In genomic region chr10:61466873-61467272, GRCm38 (mm10) we compare ENCODE assay signal across 9 mouse cellular contexts. TPM values are rescaled to one million over a fixed set of nuclear protein-coding genes. Genes with fewer than 3 reads are reported as not detected.
DNase-seq lines count a peak whose midpoint lies in the region; ATAC-seq and TF ChIP-seq lines count a peak whose summit lies in the region.
"Had no signal": no experiment of that assay in that cellular context is flagged by ENCODE, and none has a peak within 500 bp of the region (broad histone marks: within the 10 kb centered on the region; RNA-seq: fewer than 3 reads in every experiment).

No protein-coding gene starts in this region.

- H3K36me3 ChIP-seq in liver, embryonic 16.5 days (ENCODE audit: control insufficient read depth, insufficient read depth): no peaks in the 10 kb centered on the region
- no peaks in the 10 kb centered on the region for H3K36me3 ChIP-seq in stomach, postnatal 0 days (ENCODE audit: control insufficient read depth, insufficient read depth, low read length)

- no peak overlapping the region for H3K9ac ChIP-seq in liver, embryonic 16.5 days (ENCODE audit: low read depth, low read length)
- H3K9ac ChIP-seq in stomach, postnatal 0 days (ENCODE audit: low read length): no peak overlapping the region

- H3K27ac ChIP-seq in cerebellum, adult 2 months (ENCODE audit: insufficient read depth, low read length): no peak overlapping the region
- H3K27ac ChIP-seq in embryonic fibroblast, embryonic 13.5 days (ENCODE audit: insufficient read depth, low read length): no peak overlapping the region
- H3K27ac ChIP-seq in liver, embryonic 16.5 days (ENCODE audit: low read length): no peak overlapping the region
- no peak overlapping the region for H3K27ac ChIP-seq in stomach, postnatal 0 days (replicated peaks)

- 18% methylated on average over 5 of the region's 5 CpGs for WGBS in cerebellum, adult 2 months
- WGBS in liver, embryonic 16.5 days (ENCODE audit: insufficient replicate concordance): 23% methylated on average over 5 of the region's 5 CpGs
- 34% methylated on average over 5 of the region's 5 CpGs for WGBS in stomach, postnatal 0 days

- no peaks in the 10 kb centered on the region for H3K4me1 ChIP-seq in cerebellum, adult 2 months (ENCODE audit: control insufficient read depth, insufficient read depth, low read length)
- H3K4me1 ChIP-seq in embryonic fibroblast, embryonic 13.5 days (ENCODE audit: control insufficient read depth, insufficient read depth, low read length): no peaks in the 10 kb centered on the region
- peaks cover 20% of the 10 kb centered on the region for H3K4me1 ChIP-seq in liver, embryonic 16.5 days (ENCODE audit: control insufficient read depth, low read depth, low read length)
- H3K4me1 ChIP-seq in stomach, postnatal 0 days (replicated peaks; ENCODE audit: control insufficient read depth, insufficient read depth): no peaks in the 10 kb centered on the region

- no peak overlapping the region for H3K4me2 ChIP-seq in liver, embryonic 16.5 days (ENCODE audit: low read depth, low read length)
- H3K4me2 ChIP-seq in stomach, postnatal 0 days (replicated peaks; ENCODE audit: low read depth): no peak overlapping the region

- TF ChIP-seq POLR2A in cerebellum, adult 2 months (IDR thresholded peaks at IDR 0.05; ENCODE audit: borderline replicate concordance, insufficient read depth, low read length): no peak
- no peak for TF ChIP-seq POLR2A in embryonic fibroblast, embryonic 13.5 days (IDR thresholded peaks at IDR 0.05; ENCODE audit: low read depth, low read length)

- peak; percentile 74 for TF ChIP-seq CTCF in cerebellum, adult 2 months (IDR thresholded peaks at IDR 0.05; ENCODE audit: borderline replicate concordance, insufficient read depth, low read depth, low read length)
- peak; percentile 28; the same call in 1 of the 2 replicates for TF ChIP-seq CTCF in embryonic fibroblast, embryonic 13.5 days (IDR thresholded peaks at IDR 0.05; ENCODE audit: borderline replicate concordance, insufficient read depth, low read length)
- peak; percentile 85 for TF ChIP-seq CTCF in stomach, postnatal 0 days (IDR thresholded peaks at IDR 0.05; ENCODE audit: low read depth)

- ATAC-seq in liver, embryonic 16.5 days (ENCODE audit: low read depth): peak; percentile 32; the same call in 1 of the 2 replicates
- no peak for ATAC-seq in stomach, postnatal 0 days (ENCODE audit: low FRiP score, low TSS enrichment)

- H3K9me3 ChIP-seq in liver, embryonic 16.5 days (replicated peaks; ENCODE audit: control insufficient read depth, low read length): no peaks in the 10 kb centered on the region
- no peaks in the 10 kb centered on the region for H3K9me3 ChIP-seq in stomach, postnatal 0 days (ENCODE audit: control insufficient read depth, low read length)

- H3K4me3 ChIP-seq in cerebellum, adult 2 months (replicated peaks; ENCODE audit: insufficient read depth, low read depth, low read length): no peak overlapping the region
- H3K4me3 ChIP-seq in embryonic fibroblast, embryonic 13.5 days (ENCODE audit: insufficient read depth, low read length): no peak overlapping the region
- H3K4me3 ChIP-seq in liver, embryonic 16.5 days (ENCODE audit: low read depth, low read length): no peak overlapping the region
- no peak overlapping the region for H3K4me3 ChIP-seq in stomach, postnatal 0 days (ENCODE audit: low read depth, low read length)

- TF ChIP-seq EP300 in stomach, postnatal 0 days (optimal IDR thresholded peaks at IDR 0.05): no peak

- DNase-seq in cerebellum, adult 2 months: peak in 1 of 2 experiments; percentile 43
- DNase-seq in cerebellum, adult 8-10 months: no peak
- DNase-seq in ovary, postnatal 14 days (ENCODE audit: low spot score): peak; percentile 18
- DNase-seq in ovary, postnatal 36 days (ENCODE audit: low spot score): no peak
- peak; percentile 31 for DNase-seq in stomach, postnatal 0 days (ENCODE audit: low spot score)
- DNase-seq in left cerebral cortex, adult 9 months (ENCODE audit: low spot score in 2 of 2): no peak

- H3K27me3 ChIP-seq in cerebellum, adult 2 months (ENCODE audit: control insufficient read depth, insufficient read depth, low read length): no peaks in the 10 kb centered on the region
- no peaks in the 10 kb centered on the region for H3K27me3 ChIP-seq in liver, embryonic 16.5 days (ENCODE audit: control insufficient read depth, insufficient read depth, low read depth, low read length)
- no peaks in the 10 kb centered on the region for H3K27me3 ChIP-seq in stomach, postnatal 0 days (ENCODE audit: control insufficient read depth, insufficient read depth, low read length)

RNA-seq across cellular contexts. Expression of gene Lrrc20, which starts 8.7 kb away (rescaled TPM):
- polyA plus RNA-seq in cerebellum, adult 2 months (2012; rRNA removed): 20.8 and 20.9 TPM in 2 replicates
- 10.0 and 11.8 TPM in 2 replicates for polyA plus RNA-seq in embryonic fibroblast, embryonic 13.5 days (2011; ENCODE audit: insufficient read length, low read depth, missing spikeins)
- 5.1 and 5.5 TPM in 2 replicates for polyA plus RNA-seq in liver, embryonic 16.5 days (2015; fragmentation: Nextera tagmentation; extraction: Ambion mirVana)
- polyA plus RNA-seq in stomach, postnatal 0 days (2015; fragmentation: Nextera tagmentation; extraction: Ambion mirVana): 6.7 and 7.3 TPM in 2 replicates

RNA-seq across cellular contexts. Expression of gene Eif4ebp2, which starts 14.4 kb away (rescaled TPM):
- polyA plus RNA-seq in cerebellum, adult 2 months (2012; rRNA removed): 30.4 and 32.0 TPM in 2 replicates
- polyA plus RNA-seq in embryonic fibroblast, embryonic 13.5 days (2011; ENCODE audit: insufficient read length, low read depth, missing spikeins): 56.4 and 68.9 TPM in 2 replicates
- polyA plus RNA-seq in liver, embryonic 16.5 days (2015; fragmentation: Nextera tagmentation; extraction: Ambion mirVana): 36.4 and 39.4 TPM in 2 replicates
- 41.5 and 47.7 TPM in 2 replicates for polyA plus RNA-seq in stomach, postnatal 0 days (2015; fragmentation: Nextera tagmentation; extraction: Ambion mirVana)

RNA-seq across cellular contexts. Expression of gene Nodal, which starts 49.1 kb away (rescaled TPM):
- polyA plus RNA-seq in cerebellum, adult 2 months (2012; rRNA removed): 0.68 and 0.97 TPM in 2 replicates
- polyA plus RNA-seq in embryonic fibroblast, embryonic 13.5 days (2011; ENCODE audit: insufficient read length, low read depth, missing spikeins): not detected in 2 replicates
- 0.46 and 0.88 TPM in 2 replicates for polyA plus RNA-seq in liver, embryonic 16.5 days (2015; fragmentation: Nextera tagmentation; extraction: Ambion mirVana)
- polyA plus RNA-seq in stomach, postnatal 0 days (2015; fragmentation: Nextera tagmentation; extraction: Ambion mirVana): 0.05 TPM in 1 of 2 replicates, not detected in the other
- polyA plus RNA-seq: stomach, embryonic 14.5 days had no signal

Comparison
In these comparisons a context has a peak if more than half of its experiments do, and no peak if none do; other contexts are left out.
1. DNase-seq: peak in ovary, postnatal 14 days (single experiment) and stomach, postnatal 0 days (single experiment); none in cerebellum, adult 8-10 months (single experiment), ovary, postnatal 36 days (single experiment) and left cerebral cortex, adult 9 months (0 of 2).
2. CTCF ChIP-seq: peak in every context shown above with its lines; median percentile 85 in stomach, postnatal 0 days; 74 in cerebellum, adult 2 months; 28 in embryonic fibroblast, embryonic 13.5 days.